Mouse (Mus musculus) forebrain, embryonic 12.5 days (tissue): ENCODE data around the gene Gm8882. TPM values are rescaled to one million over a fixed set of nuclear protein-coding genes. Genes with fewer than 3 reads are reported as not detected.
"Not testable (repeated sequence)": the region's sequence is repeated elsewhere in the genome, so short reads cannot be mapped to it uniquely, and the experiment has no call there.

Experiments used
- ATAC-seq: fragments of 200-750 bp; cut with Nextera tagmentation; 2 replicates; pipeline ENCODE4 v1.8.0; 2017; ENCODE audit warnings: moderate TSS enrichment; ENCODE audit not compliant: low FRiP score
- H3K27ac ChIP-seq: fragments of 300-500 bp; sonication (generic); 2 replicates; pipeline ENCODE4 v1.5.1; 2016; ENCODE audit warnings: mild to moderate bottlenecking
- H3K27me3 ChIP-seq: fragments of 300-500 bp; sonication (generic); 2 replicates; pipeline ENCODE4 v1.6.1; 2016; ENCODE audit warnings: mild to moderate bottlenecking
- H3K36me3 ChIP-seq: fragments of 300-500 bp; sonication (generic); replicated peaks from 2 replicates; pipeline ENCODE4 v1.6.1; 2016; ENCODE audit warnings: mild to moderate bottlenecking
- H3K4me1 ChIP-seq: fragments of 300-500 bp; sonication (generic); 2 replicates; pipeline ENCODE4 v1.6.1; 2016
- H3K4me2 ChIP-seq: fragments of 300-500 bp; sonication (generic); 2 replicates; pipeline ENCODE4 v1.6.1; 2016; ENCODE audit warnings: mild to moderate bottlenecking, moderate library complexity
- H3K4me3 ChIP-seq: fragments of 300-500 bp; sonication (generic); replicated peaks from 2 replicates; pipeline ENCODE4 v1.5.1; 2016; ENCODE audit warnings: mild to moderate bottlenecking
- H3K9ac ChIP-seq: fragments of 300-500 bp; sonication (generic); 2 replicates; pipeline ENCODE4 v1.6.1; 2016; ENCODE audit warnings: mild to moderate bottlenecking
- H3K9me3 ChIP-seq: fragments of 300-500 bp; sonication (generic); 2 replicates; pipeline ENCODE4 v1.6.1; 2016
- WGBS: fragments of 180-500 bp; shearing (Covaris S2); methylation state at CpG from one replicate; pipeline ENCODE4 v1.1.7; 2016; 5-methylcytosine and 5-hydroxymethylcytosine counted together
- polyA plus RNA-seq: library from polyadenylated mRNA; unstranded; fragments of >200 nt; fragmentation: Nextera tagmentation; extraction: Ambion mirVana; gene quantifications from 2 replicates; pipeline ENCODE4 v1.2.1, GENCODE M21; 2016

The Gm8882 gene
- not detected in 2 replicates for polyA plus RNA-seq

- H3K27ac ChIP-seq, H3K36me3 ChIP-seq, ATAC-seq, H3K27me3 ChIP-seq, H3K4me3 ChIP-seq, H3K9ac ChIP-seq, H3K4me2 ChIP-seq, H3K9me3 ChIP-seq, H3K4me1 ChIP-seq: not testable (repeated sequence)
- WGBS: 79% methylated on average over 1 of the region's 1 CpGs
Observed at GRCm38 (mm10) chr6:132364034-132364433, at the start of gene Gm8882. TSS of gene Gm8882 (minus strand) at chr6:132364134.

- H3K9ac ChIP-seq, ATAC-seq, H3K36me3 ChIP-seq: not testable (repeated sequence)
Observed at GRCm38 (mm10) chr6:132314657-132315056, 49.3 kb downstream of the Gm8882 start, which contains the start of gene Prpmp5. TSS of gene Prpmp5 (minus strand) at chr6:132314757.

More at GRCm38 (mm10) chr6:132314657-132315056, 49.3 kb downstream of the Gm8882 start, which contains the start of gene Prpmp5:
- not testable (repeated sequence) for H3K9me3 ChIP-seq, H3K27me3 ChIP-seq, H3K4me1 ChIP-seq, H3K4me2 ChIP-seq, H3K27ac ChIP-seq, H3K4me3 ChIP-seq

Other genes with a start within 250 kb of the Gm8882 start
- gene Prb1, start 153.6 kb downstream of the Gm8882 start, polyA plus RNA-seq: not detected in 2 replicates
- not detected in 2 replicates for gene Prpmp5, start 49.4 kb downstream of the Gm8882 start, polyA plus RNA-seq
- not detected in 2 replicates for gene Prh1, start 205.7 kb upstream of the Gm8882 start, polyA plus RNA-seq
- not detected in 2 replicates for gene Prp2, start 231.8 kb upstream of the Gm8882 start, polyA plus RNA-seq